8 mouse cellular contexts compared by ENCODE assay signal in the genomic region with DNA sequence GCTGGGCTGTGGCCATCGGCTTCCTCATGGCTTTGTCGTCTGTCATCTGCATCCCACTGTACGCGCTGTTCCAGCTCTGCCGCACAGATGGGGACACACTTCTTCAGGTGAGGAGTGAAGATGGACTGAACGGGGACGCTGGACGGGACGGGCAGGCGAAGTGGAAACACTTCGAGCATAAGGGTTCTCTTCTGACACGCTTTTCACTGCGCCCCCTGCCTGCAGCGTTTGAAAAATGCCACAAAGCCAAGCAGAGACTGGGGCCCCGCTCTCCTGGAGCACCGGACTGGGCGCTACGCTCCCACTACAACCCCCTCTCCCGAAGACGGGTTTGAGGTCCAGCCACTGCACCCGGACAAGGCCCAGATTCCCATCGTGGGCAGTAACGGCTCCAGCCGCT. TPM values are rescaled to one million over a fixed set of nuclear protein-coding genes. Genes with fewer than 3 reads are reported as not detected.
DNase-seq lines count a peak whose midpoint lies in the region; ATAC-seq and TF ChIP-seq lines count a peak whose summit lies in the region.

No protein-coding gene starts in this region.

- peak; percentile 72; the same call in 1 of the 2 replicates for TF ChIP-seq CTCF in thymus, adult 2 months (IDR thresholded peaks at IDR 0.05; ENCODE audit: borderline replicate concordance, control insufficient read depth, extremely low read depth, insufficient read depth, low read length, poor library complexity)

- no peaks in the 10 kb centered on the region for H3K36me3 ChIP-seq in thymus, adult 2 months (ENCODE audit: control insufficient read depth, insufficient read depth, low read length)
- H3K36me3 ChIP-seq in intestine, embryonic 16.5 days (ENCODE audit: control insufficient read depth, insufficient read depth, low read length): 0 out of 2 replicates have a peak, but pooled peaks cover 2% of the 10 kb centered on the region
- H3K36me3 ChIP-seq in lung, embryonic 15.5 days: no peaks in the 10 kb centered on the region

- H3K27ac ChIP-seq in thymus, adult 2 months (ENCODE audit: control insufficient read depth, insufficient read depth, low read length): no peak overlapping the region
- no peak overlapping the region for H3K27ac ChIP-seq in intestine, embryonic 16.5 days (ENCODE audit: low read length)
- no peak overlapping the region for H3K27ac ChIP-seq in lung, embryonic 15.5 days

- no peak for ATAC-seq in intestine, embryonic 16.5 days
- ATAC-seq in lung, embryonic 15.5 days (ENCODE audit: borderline replicate concordance, extremely low read depth, low FRiP score, low TSS enrichment): no peak

- H3K4me1 ChIP-seq in thymus, adult 2 months (replicated peaks; ENCODE audit: control insufficient read depth, insufficient read depth, low read length): no peaks in the 10 kb centered on the region; the same call in 1 of the 2 replicates
- H3K4me1 ChIP-seq in intestine, embryonic 16.5 days (ENCODE audit: control insufficient read depth, insufficient read depth, low read length): peaks cover 22% of the 10 kb centered on the region
- peaks cover 23% of the 10 kb centered on the region for H3K4me1 ChIP-seq in lung, embryonic 15.5 days

- no peak overlapping the region; the same call in 1 of the 2 replicates for H3K4me2 ChIP-seq in intestine, embryonic 16.5 days (ENCODE audit: low read depth, low read length)
- peak overlapping the region; percentile 20 for H3K4me2 ChIP-seq in lung, embryonic 15.5 days

- H3K9me3 ChIP-seq in intestine, embryonic 16.5 days (ENCODE audit: control insufficient read depth, low read length): no peaks in the 10 kb centered on the region
- no peaks in the 10 kb centered on the region for H3K9me3 ChIP-seq in lung, embryonic 15.5 days

- H3K9ac ChIP-seq in intestine, embryonic 16.5 days (ENCODE audit: low read depth, low read length): 0 out of 2 replicates have a peak overlapping the region, but pooled peaks have one; percentile 18
- H3K9ac ChIP-seq in lung, embryonic 15.5 days: no peak overlapping the region

- 19% methylated on average over 24 of the region's 24 CpGs for WGBS in thymus, adult 2 months
- 19% methylated on average over 24 of the region's 24 CpGs for WGBS in intestine, embryonic 16.5 days
- WGBS in lung, embryonic 15.5 days: 19% methylated on average over 24 of the region's 24 CpGs

- TF ChIP-seq POLR2A in thymus, adult 2 months (IDR thresholded peaks at IDR 0.05; ENCODE audit: control insufficient read depth, extremely low read depth, insufficient read depth, low read length, poor library complexity): no peak

- intact Hi-C loops in gastrocnemius, postnatal 36 days (cut with DNase I): loop anchor here (10.0 kb wide), 1 partner anchor 153 kb away; no protein-coding TSS in a partner anchor

- H3K27me3 ChIP-seq in thymus, adult 2 months (ENCODE audit: control insufficient read depth, insufficient read depth, low read length): no peaks in the 10 kb centered on the region; the same call in 1 of the 2 replicates
- no peaks in the 10 kb centered on the region for H3K27me3 ChIP-seq in intestine, embryonic 16.5 days (replicated peaks; ENCODE audit: control insufficient read depth, insufficient read depth, low read length)
- 0 out of 2 replicates have a peak, but pooled peaks cover 4% of the 10 kb centered on the region for H3K27me3 ChIP-seq in lung, embryonic 15.5 days

- no peak overlapping the region for H3K4me3 ChIP-seq in thymus, adult 2 months (ENCODE audit: control insufficient read depth, insufficient read depth, low read length)
- H3K4me3 ChIP-seq in intestine, embryonic 16.5 days (ENCODE audit: low read length): no peak overlapping the region
- H3K4me3 ChIP-seq in lung, embryonic 15.5 days: no peak overlapping the region

- peak; percentile 59 for DNase-seq in thymus, adult 2 months
- DNase-seq in thymus, adult 18-20 months: no peak
- DNase-seq in cerebellum, postnatal 36 days: peak; percentile 55 to 59
- peak; percentile 47 to 54 for DNase-seq in gastrocnemius, postnatal 36 days
- peak; percentile 81 for DNase-seq in retina, embryonic 14.5 days (ENCODE audit: low spot score)
- DNase-seq in adipocyte (ENCODE audit: low spot score): no peak

RNA-seq across cellular contexts. Expression of a gene that starts 4.5 kb away (rescaled TPM):
- 0.51 and 0.81 TPM in 2 replicates for polyA plus RNA-seq in thymus, adult 2 months (2012; rRNA removed)
- under 1 TPM in 1 of 2 experiments, not detected in 1; 0.33 TPM for total RNA-seq in gastrocnemius, postnatal 36 days (2021)
- polyA plus RNA-seq in intestine, embryonic 16.5 days (2015; fragmentation: Nextera tagmentation; extraction: Ambion mirVana): 0.66 and 0.86 TPM in 2 replicates
- polyA plus RNA-seq in lung, embryonic 15.5 days (2015; fragmentation: Nextera tagmentation; extraction: Ambion mirVana): 0.73 and 1.9 TPM in 2 replicates

RNA-seq across cellular contexts. Expression of a gene that starts 15.5 kb away (rescaled TPM):
- polyA plus RNA-seq in thymus, adult 2 months (2012; rRNA removed): 3.7 and 4.4 TPM in 2 replicates
- total RNA-seq in gastrocnemius, postnatal 36 days (2021): 1 to 10 TPM; 2.8 to 3.2 TPM
- 10.5 and 11.1 TPM in 2 replicates for polyA plus RNA-seq in intestine, embryonic 16.5 days (2015; fragmentation: Nextera tagmentation; extraction: Ambion mirVana)
- polyA plus RNA-seq in lung, embryonic 15.5 days (2015; fragmentation: Nextera tagmentation; extraction: Ambion mirVana): 16.4 and 16.5 TPM in 2 replicates

RNA-seq across cellular contexts. Expression of a gene that starts 19.3 kb away (rescaled TPM):
- 372 and 526 TPM in 2 replicates for polyA plus RNA-seq in thymus, adult 2 months (2012; rRNA removed)
- total RNA-seq in gastrocnemius, postnatal 36 days (2021): 10 to 100 TPM; 65.4 to 74.0 TPM
- 345 and 371 TPM in 2 replicates for polyA plus RNA-seq in intestine, embryonic 16.5 days (2015; fragmentation: Nextera tagmentation; extraction: Ambion mirVana)
- 177 and 185 TPM in 2 replicates for polyA plus RNA-seq in lung, embryonic 15.5 days (2015; fragmentation: Nextera tagmentation; extraction: Ambion mirVana)

RNA-seq across cellular contexts. Expression of a gene that starts 24.0 kb away (rescaled TPM):
- polyA plus RNA-seq in thymus, adult 2 months (2012; rRNA removed): 38.8 and 45.8 TPM in 2 replicates
- total RNA-seq in gastrocnemius, postnatal 36 days (2021): 1 to 10 TPM; 1.4 to 2.6 TPM
- 17.1 and 19.4 TPM in 2 replicates for polyA plus RNA-seq in intestine, embryonic 16.5 days (2015; fragmentation: Nextera tagmentation; extraction: Ambion mirVana)
- polyA plus RNA-seq in lung, embryonic 15.5 days (2015; fragmentation: Nextera tagmentation; extraction: Ambion mirVana): 18.2 and 19.3 TPM in 2 replicates

RNA-seq across cellular contexts. Expression of a gene that starts 33.5 kb away (rescaled TPM):
- polyA plus RNA-seq in thymus, adult 2 months (2012; rRNA removed): 4.7 and 8.2 TPM in 2 replicates
- 1 to 10 TPM; 5.0 to 6.0 TPM for total RNA-seq in gastrocnemius, postnatal 36 days (2021)
- 10.1 and 10.8 TPM in 2 replicates for polyA plus RNA-seq in intestine, embryonic 16.5 days (2015; fragmentation: Nextera tagmentation; extraction: Ambion mirVana)
- polyA plus RNA-seq in lung, embryonic 15.5 days (2015; fragmentation: Nextera tagmentation; extraction: Ambion mirVana): 8.0 and 8.9 TPM in 2 replicates

Comparison
In these comparisons a context has a peak if more than half of its experiments do, and no peak if none do; other contexts are left out.
1. DNase-seq: peak in thymus, adult 2 months (single experiment), cerebellum, postnatal 36 days (2 of 2), gastrocnemius, postnatal 36 days (2 of 2) and retina, embryonic 14.5 days (single experiment); none in thymus, adult 18-20 months (0 of 2) and adipocyte (single experiment).